Mouse (Mus musculus) lung, postnatal 0 days (tissue): Measurements from ENCODE around the gene Cd81.

Experiments
- CTCF ChIP-seq: IDR thresholded peaks from 2 replicates; pipeline ENCODE4 v1.5.1; 2016; ENCODE audit warnings: antibody characterized with exemption, mild to moderate bottlenecking
- EP300 ChIP-seq: IDR thresholded peaks from 2 replicates; pipeline ENCODE4 v1.6.1; 2016; ENCODE audit warnings: antibody characterized with exemption, mild to moderate bottlenecking, control low read depth

DNA sequence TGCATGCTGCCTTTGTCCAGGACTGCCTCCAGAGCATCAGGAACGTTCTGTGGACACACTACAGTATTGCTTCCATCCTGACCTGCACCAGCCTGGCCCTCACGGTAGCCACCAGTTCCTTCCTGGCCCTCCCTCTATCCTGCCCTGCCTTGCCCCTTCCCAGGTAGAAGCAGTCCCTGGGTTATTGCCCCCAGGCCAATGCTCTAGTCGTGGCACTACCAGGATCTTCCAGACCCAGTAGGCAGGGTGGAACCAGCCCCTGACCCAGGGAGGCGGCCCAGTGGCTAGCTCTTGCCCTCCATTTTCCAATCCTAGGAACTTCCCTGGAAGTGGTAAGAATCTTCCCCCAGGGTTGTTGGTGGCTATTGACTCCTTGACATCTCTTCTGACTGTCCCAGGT is 35.4 kb upstream of the Cd81 start:
- TF ChIP-seq CTCF, result no peak
- TF ChIP-seq EP300, result no peak
